Mouse (Mus musculus) stomach, postnatal 0 days (tissue): Measurements from ENCODE around the gene Gm10840.

Experiments
- CTCF ChIP-seq: IDR thresholded peaks from 2 replicates; pipeline ENCODE4 v1.5.1; 2016; ENCODE audit warnings: antibody characterized with exemption, low read depth, mild to moderate bottlenecking, moderate library complexity
- EP300 ChIP-seq: optimal IDR thresholded peaks from 2 replicates; pipeline ENCODE3; 2016; ENCODE audit warnings: antibody characterized with exemption

DNA sequence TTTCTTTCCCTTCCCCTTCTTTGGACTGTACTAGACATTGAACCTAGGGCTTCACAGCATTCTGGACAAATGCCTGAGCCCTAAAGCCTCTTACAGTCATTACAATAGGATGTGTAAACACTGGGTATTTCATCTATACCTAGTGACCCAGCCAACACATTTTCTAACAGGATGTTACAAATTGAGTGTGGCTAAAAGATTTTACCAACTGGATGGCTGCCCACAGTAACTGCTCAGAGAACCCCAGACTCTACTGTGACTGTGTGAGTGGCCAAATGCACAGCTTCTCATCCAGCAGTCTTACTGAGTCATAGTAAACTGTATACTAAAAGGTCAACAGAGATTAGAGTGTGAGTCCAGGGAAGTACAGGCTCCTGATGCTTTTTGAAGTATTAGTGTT, 34.7 kb downstream of the Gm10840 start:
- no peak for TF ChIP-seq CTCF
- TF ChIP-seq EP300, result no peak
